Mouse (Mus musculus): ENCODE data around the gene Spock1. TPM values are rescaled to one million over a fixed set of nuclear protein-coding genes. Genes with fewer than 3 reads are reported as not detected.
A peak's percentile ranks its signal among the peaks of the same experiment; 100 is the strongest.
"Not testable (repeated sequence)": the region's sequence is repeated elsewhere in the genome, so short reads cannot be mapped to it uniquely, and the experiment has no call there.

The Spock1 gene
- total RNA-seq, 2 experiments from 2014 or later, result 13.2 to 14.7 TPM

- DNase-seq, result peak; percentile 13
Observed at GRCm38 (mm10) chr13:57484426-57485168, 423.5 kb downstream of the Spock1 start.

- peak; percentile 47 for DNase-seq
Observed at GRCm38 (mm10) chr13:57476700-57477099, 431.4 kb downstream of the Spock1 start.

DNA sequence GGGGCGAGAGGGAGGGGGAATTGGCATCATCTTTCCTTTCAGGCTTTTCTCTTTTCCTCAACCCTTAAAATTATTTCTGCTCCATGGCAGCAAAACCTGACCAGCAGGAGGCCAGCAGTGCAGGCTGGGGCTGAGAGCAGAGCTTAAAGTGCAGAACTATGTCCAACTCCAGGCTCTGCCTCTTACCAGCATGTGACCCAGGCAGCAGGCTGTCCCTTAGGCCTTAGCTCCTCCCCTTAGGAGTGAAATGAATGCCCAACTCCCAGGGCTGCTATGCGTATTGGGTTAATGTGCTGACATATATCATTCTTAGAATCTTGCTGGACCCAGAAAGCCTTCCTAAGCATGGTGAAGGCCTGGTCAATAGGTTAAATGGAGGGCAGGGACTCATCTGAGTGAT is 434.1 kb downstream of the Spock1 start:
- no peak for DNase-seq

DNA sequence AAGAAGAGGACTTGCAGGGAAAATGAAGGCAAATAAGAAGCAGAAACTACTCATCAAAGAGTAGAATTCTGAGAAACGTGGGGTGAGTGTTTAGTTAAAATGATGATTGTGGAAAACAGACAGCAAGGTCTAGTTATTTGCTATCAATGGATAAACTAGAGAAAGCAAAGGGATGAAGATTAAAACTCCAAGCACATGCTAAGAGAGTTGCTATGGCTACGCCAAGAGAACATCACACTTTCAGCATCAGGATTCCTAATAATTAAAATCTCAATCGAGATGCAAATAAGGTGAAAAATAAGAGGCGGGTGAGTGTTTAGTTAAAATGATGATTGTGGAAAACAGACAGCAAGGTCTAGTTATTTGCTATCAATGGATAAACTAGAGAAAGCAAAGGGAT is 437.2 kb downstream of the Spock1 start:
- DNase-seq, result not testable (repeated sequence)

DNA sequence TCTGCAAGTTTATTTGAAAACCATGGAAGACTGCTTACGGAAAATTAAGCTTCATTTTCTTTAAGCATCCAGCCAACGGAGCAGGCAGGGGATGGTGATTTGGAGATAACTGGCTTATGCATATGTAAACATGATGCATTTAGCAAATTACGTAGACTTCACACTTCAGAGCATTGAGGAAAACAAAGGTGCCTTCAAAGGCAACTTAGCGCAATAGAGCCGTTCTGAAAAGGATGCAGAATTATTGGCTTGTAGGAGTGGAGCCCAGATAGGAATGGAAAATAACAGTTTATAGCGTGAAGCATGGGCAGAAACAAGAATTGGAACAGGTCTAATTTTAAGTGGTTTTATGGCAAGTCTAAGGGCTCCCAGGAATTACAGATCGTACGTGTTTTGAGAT is 448.2 kb downstream of the Spock1 start:
- DNase-seq, result no peak

DNA sequence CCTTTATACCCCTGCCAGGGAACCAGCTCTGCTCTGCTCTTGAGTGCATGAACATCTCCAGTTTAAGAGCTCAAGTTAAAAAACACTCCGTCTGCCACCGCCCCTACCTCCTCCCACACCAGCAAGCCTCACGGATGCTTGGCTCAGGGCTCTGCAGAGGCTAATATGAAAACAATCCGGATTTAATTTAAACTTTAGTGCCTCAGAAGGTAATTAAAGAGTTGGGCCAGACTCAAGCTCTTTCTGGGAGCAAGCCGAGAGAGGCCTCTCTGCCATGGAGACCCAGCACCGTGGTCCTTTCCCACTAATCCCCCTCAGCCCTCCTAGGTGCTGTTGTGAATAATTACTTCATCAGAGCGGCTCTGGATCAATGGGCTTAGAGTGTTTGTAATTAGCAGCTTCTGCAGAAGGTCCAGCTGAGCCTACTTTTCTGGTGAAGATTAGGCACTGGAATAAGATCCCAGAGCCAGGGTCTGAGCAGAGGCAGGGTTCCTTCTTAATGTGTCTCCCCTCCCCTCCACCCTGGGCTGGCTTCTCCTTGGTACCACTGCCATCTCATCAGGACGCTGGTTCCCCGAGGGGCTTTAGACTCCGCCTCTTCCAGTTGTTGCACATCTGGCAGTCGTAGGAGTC is 457.8 kb downstream of the Spock1 start:
- no peak for DNase-seq

DNA sequence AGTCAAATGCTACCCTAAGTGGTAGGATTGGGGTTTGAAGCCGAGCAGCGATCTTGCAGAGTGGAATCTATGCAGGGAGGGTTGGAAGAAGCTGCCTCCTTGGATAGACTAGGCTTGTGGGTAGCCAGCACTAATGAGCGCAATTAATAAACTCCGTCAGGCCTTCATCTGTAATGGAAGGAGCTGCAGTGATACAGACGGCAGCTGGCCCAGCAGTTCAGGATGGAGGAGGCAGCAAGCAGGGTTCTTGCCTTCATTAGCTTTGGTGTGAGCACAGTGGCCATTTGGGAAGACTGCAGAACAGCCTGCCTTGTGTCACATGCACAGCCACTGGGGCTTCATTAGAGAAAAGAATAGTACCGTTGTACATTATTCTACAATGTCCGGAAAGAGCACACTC is 459.2 kb downstream of the Spock1 start:
- DNase-seq, result no peak

- no peak for DNase-seq
Observed at GRCm38 (mm10) chr13:57444977-57445376, 463.2 kb downstream of the Spock1 start.

- no peak for DNase-seq
Observed at GRCm38 (mm10) chr13:57440111-57440510, 468.0 kb downstream of the Spock1 start.

GRCm38 (mm10) chr13:57435726-57436220 is 472.4 kb downstream of the Spock1 start:
- DNase-seq, result no peak

- no peak for DNase-seq
Observed at GRCm38 (mm10) chr13:57433848-57434247, 474.3 kb downstream of the Spock1 start.

DNA sequence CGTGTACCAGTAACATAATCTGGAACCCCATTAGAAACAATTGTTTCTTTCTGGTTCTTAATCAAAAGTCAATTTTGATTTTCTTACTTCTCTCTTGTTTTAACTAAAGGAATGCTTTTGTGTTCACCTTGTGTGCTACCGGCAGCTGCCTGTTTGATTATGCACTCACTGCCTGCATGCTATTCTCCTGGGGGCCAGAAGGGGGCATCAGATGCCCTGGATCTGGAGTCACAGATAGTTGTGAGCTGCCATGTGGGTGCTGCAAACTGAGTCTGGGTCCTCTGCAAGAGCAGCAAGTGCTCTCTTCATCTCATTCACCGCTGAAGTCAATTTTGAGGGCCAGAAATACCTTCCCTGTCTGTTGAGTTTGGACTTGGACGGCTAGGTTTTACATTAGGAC is 476.3 kb downstream of the Spock1 start:
- no peak for DNase-seq

- no peak for DNase-seq
Observed at GRCm38 (mm10) chr13:57428840-57429239, 479.3 kb downstream of the Spock1 start.

DNA sequence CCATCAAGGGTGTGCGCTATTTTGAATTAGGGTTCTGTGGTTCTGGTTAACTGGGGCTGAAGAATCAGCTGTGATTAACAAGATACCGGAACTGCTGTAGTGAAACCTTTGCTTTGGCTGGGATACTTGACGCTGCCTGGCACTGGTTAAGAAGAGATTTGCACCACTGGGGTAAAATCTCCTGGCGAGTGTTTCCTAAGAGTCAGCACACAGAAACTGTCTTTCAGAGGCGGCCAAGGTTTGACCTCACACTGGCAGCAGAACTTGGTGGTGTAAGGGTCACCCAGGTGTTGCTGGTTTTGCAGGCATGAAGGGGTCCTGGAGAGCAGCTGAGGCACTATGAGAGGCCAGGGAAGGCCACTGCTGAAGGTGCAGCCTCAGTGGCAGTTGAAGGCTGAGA is 489.4 kb downstream of the Spock1 start:
- DNase-seq, result peak; percentile 3

DNA sequence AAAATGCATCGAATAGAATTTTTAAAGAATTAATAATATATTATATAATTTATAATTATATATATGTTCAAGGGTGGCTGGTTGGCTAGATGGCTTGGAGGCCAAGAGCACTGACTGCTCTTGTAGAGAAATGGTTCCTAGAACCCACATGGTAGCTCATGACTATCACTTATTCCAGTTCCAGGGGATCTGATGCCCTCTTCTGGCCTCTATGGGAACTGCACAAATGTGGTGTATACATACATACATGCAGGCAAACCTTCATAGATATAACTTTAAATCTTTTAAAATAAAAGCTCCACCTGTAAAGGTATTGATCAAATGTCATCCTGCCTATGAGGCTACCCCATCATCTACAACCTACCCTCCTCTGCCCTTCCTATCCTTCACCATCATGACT is 493.4 kb downstream of the Spock1 start:
- no peak for DNase-seq

GRCm38 (mm10) chr13:57407666-57408065 is 500.5 kb downstream of the Spock1 start:
- DNase-seq, result no peak

- DNase-seq, result no peak
Observed at GRCm38 (mm10) chr13:57402386-57402785, 505.7 kb downstream of the Spock1 start.

DNA sequence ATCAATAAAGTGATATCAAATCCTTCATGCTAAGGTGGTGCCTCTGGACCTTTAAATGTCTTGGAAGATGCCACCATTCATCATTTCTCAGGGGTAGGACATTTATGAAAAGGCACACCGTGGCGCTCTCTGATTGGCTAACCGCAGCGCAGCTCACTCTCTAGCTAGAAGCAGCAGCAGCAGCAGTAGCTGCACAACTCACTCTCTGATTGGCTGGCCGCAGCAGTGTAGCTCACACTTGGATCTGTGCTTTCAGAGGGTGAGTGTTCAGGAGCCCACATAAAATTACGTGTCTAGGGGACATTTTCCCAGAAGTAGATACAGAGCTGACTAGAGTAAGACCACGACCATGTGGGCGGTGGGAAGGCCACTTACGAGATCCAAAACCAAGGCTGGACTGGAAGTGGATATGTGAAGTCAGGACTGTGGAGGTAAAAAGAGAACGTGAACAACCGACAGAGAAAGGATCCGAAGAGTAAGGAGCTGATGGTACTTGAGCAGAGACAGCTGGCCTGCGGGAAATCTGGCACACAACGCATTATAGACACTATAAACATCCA is 535.9 kb downstream of the Spock1 start:
- no peak for DNase-seq

Other genes starting within 250 kb of the Spock1 start
- 1 to 10 TPM; 2.8 to 2.9 TPM for gene Klhl3, start 205.3 kb upstream of the Spock1 start, total RNA-seq (2021)
- gene Hnrnpa0, start 220.2 kb upstream of the Spock1 start, total RNA-seq (2021), result 100 to 1,000 TPM; 139 to 143 TPM
- gene Idnk, start 249.3 kb upstream of the Spock1 start, total RNA-seq (2021), result 10 to 100 TPM; 43.8 to 48.6 TPM

Measured in adrenal gland, postnatal 10 days (tissue).